Mouse (Mus musculus): ENCODE measurements at regions not wholly inside any gene's neighbourhood (a gene's known extent, or its start where the extent isn't known, plus 50 kb on each side); places are given as distances from the start of the nearest gene placed in this dataset.

DNA sequence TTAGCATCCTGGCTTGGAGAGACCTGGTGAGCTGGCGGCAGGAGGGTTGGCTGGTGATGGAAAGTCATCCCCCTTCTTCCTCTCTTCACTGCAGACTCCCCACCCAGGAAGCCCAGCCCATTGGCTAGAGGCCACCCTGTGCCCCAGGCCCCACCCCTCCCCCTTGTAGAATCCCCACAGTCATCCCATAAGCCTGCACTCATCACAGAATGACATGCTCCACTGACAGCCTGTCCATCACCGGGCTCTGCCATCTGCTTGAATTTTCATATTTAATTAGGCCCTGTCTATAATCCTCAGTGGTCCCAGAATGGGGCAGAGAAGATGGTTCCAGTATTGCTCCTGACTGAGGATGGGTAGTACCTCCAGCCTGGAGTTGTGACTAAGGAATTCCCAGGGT, 79.3 kb upstream of the Csf3r start:
- TF ChIP-seq EP300 (IDR thresholded peaks at IDR 0.05; ENCODE audit: low read depth) (no peak), CTCF (IDR thresholded peaks at IDR 0.05; ENCODE audit: low read depth) (no peak)
